Mouse (Mus musculus) cerebral cortex, adult 2 months (tissue): ENCODE measurements around the gene Ccnc.

Experiments used
- WGBS: fragments of 180-500 bp; shearing (Covaris S2); methylation state at CpG from one replicate; pipeline ENCODE4 v1.1.7; 2018; 5-methylcytosine and 5-hydroxymethylcytosine counted together

Ccnc gene

DNA sequence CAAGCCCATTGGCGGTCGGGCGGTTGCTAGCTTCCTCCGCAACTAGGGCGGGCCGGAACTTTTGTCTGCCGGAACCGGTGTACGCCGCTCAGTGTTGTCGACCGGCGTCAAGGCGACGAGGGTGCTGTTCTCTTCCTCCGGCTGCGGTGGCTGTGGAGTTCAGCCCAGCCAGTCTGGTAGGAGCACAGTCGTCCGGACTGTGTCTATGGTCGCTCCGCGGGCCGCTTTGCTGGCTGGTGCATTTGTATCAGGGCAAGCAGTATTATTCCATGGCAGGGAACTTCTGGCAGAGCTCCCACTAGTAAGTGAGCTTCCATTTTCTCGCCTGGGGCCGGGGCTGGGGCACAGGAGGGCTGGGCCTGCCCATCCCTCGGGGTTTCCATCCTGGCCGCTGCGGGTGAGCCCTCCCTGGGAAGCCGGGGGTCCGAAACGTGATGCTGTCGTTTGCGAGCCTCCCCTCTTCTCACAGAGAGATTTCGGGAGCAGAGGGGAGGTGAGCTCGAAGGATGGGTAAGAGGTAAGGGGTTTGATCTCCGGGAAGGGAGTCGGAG lies at the start of gene Ccnc:
TSS of gene Ccnc (plus strand) at position 87 of the 551 bp plus-strand sequence.
- under 1% methylated on average over 37 of the region's 37 CpGs for WGBS

DNA sequence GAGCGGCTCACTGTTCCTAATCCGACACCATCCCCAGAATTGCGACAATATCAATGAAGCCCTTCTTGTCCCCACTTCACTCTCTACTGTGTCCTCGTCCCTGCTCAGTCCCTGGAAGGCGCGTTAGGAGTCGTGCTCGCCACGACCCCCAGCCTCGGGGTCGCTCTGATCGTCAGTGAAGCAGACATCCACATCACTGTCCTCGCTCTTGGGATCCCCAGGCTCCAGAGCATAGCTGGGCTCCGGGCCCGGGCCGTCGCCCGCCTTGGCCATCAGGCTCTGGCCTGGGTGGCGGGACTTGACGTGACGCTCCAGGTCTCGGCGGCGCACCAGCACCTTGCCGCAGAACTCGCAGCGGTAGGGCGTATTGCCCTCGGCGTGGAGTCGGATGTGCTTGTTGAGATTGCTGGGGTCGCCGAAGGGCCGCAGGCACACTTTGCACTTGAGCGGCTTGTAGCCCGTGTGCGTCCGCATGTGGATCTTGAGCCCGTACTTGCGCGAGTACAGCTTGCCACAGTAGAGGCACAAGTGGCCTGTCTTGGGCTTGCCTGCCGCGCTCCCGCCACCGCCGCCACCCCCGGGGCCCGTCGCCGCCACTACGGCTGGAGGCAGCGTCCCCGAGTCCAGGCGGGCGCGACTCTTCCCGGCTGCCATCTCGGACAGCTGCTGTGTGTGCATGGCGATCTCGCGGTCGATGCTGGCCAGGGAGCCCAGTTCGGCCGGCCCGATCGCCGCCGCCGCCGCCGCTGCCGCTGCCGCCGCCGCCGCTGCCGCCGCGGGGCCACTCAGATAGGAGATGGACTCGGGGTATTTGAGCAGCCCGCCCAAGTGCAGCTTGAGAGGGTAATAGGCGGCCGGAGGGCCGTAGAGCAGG lies 49.2 kb upstream of the Ccnc start:
- WGBS, result 2% methylated on average over 84 of the region's 84 CpGs

DNA sequence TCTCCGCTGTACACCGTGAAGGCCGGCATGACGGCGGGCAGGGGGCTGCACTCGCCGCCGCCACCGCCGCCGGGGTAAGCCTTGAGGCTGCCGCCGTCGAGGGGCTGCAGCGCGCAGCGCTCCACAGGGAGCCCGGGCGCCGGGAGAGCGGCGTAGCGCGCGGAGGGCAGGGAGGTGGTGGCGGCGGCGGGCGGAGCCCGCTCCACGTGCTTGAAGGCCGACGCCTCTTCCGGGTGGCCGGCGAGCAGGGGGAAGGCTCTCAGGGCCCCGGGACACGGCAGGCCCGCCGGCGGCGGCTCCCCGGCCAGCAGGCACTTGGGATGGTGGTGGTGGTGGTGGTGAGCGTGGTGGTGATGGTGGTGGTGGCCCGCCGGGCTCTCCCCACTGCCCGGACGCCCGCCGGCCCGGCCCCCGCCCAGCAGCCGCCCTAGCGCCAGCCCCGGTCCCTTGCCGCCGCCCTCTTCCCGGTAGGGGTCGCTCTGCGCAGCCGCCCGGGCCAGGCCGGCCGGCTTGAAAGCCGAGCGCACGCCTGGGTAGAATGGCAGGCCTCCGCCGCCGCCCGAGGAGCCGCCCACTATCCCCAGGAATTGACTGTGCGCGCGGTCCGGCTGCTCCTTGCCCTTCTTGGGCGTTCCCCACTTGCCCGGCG lies 48.4 kb upstream of the Ccnc start:
- under 1% methylated on average over 70 of the region's 79 CpGs for WGBS

DNA sequence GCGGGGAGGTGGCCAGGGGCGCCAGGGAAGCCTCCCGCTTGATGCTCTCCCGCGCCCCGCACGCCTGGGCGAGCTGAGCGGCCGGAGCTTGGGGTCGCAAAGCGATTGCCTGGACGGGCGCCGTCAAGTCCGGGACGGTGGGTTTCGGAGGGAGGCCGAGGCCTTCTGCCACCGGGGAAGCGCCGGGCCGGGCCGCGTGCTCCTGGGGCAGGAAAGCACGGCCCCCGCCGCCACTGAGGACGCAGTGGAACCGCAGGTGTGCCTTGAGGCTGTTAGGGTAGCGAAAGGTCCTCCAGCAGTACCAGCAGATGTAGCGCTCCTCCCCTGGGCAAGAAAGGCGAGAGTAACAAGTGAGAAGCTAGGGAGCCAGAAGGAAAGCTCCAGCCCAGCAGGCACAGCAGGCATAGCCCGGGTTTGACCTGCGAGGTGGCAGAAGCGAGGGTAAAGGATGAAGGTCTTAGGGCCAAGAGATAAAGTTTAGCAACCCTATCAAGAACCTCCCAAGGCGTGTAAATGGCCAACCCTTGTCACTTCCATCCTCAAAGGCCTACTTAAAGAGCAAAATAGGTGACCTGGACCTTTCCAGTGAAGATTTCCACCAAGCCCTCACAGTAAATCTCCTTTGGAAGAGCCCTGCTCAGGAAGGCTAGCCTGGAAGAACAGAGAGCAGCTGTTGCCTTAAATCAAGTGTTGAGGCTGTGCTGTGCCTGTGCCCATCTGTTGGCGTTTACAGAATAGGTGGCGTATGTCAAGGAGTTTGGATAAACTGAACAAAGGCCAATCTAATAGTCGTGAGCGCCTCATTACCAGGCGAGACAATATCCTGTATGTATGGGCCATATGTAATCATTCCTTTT lies 47.6 kb upstream of the Ccnc start:
- WGBS, result 6% methylated on average over 42 of the region's 42 CpGs

DNA sequence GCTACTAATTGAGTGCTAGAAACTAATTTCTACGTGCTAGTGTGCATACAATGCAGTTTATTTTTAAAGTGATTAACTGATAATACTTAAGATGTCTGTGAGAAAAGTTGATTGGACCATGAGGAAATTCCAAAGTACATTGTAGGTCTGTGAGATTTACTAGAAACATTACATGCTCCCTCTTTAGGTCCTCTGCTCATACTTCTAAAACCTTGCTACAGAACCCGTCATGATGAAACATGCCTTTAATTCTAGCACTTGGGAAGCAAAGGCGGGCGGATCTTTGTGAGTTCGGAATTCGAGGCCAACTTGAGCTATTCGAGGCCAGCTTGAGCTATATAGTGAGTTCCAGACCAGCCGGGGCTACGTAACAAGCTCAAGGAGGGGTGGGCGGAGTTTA lies 46.5 kb upstream of the Ccnc start:
- WGBS, result 6% methylated on average over 10 of the region's 10 CpGs

DNA sequence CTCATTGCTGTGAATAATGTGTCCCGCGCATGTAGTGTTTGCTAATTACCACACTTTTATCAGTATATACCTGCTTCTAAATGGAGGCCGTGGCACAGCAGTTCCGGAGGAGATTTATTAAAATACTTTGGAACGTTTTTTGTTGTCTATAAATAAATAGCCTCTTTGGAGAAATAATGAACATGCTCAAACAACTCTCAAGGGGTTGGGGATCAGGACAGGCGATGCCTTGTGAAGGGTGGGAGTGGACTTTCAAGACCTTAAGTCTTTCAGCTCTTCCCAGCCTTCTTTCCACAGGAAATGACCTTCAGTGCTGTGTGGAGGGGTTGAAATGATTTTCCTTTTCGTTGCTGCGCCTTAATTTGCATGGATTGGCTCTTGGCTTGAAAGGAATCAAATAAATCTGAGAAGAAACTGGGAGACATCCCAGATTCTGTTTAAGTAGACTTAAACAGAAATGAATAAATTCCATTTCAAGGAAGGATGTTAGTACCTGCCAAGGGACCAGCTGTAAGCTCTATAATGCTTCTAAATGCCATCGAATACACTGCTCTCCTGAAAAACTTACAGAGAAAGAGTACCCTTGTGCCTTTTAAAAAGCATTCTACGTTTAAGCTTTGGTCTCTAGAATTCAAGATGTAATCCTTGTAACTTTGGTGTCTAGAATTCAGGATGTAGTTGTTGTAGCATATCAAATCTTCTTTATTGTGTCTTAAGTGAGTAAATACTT lies 44.9 kb upstream of the Ccnc start:
- WGBS, result 16% methylated on average over 10 of the region's 10 CpGs

GRCm38 (mm10) chr4:21684341-21684970 lies 43.0 kb upstream of the Ccnc start:
- WGBS, result 3% methylated on average over 14 of the region's 14 CpGs

- WGBS, result 2% methylated on average over 38 of the region's 38 CpGs
Measured at GRCm38 (mm10) chr4:21685595-21686091, 41.9 kb upstream of the Ccnc start, which contains the start of gene Prdm13. Gene Prdm13 (minus strand): TSS chr4:21685963.

DNA sequence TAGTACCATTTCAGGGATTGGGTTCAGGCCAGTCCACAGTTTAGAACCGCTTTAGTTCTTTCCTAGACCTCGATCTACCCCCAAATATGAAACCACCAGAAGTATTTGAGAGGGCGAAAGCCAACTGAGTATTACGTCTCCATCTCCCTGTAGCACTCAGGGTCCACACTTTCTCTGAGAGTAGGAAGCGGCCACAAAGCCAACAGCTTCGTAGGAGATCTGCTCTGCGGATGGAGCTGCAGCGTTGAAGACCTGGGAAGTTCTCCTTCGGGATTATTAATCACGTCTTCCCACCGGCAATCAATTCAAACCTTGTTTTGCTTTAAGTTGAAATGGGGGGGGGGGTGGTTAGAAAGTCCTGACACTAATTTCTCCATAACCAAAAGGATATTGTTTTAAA lies 41.1 kb upstream of the Ccnc start:
- 7% methylated on average over 11 of the region's 11 CpGs for WGBS

GRCm38 (mm10) chr4:21686934-21687333 lies 40.6 kb upstream of the Ccnc start:
- WGBS, result 3% methylated on average over 5 of the region's 5 CpGs

DNA sequence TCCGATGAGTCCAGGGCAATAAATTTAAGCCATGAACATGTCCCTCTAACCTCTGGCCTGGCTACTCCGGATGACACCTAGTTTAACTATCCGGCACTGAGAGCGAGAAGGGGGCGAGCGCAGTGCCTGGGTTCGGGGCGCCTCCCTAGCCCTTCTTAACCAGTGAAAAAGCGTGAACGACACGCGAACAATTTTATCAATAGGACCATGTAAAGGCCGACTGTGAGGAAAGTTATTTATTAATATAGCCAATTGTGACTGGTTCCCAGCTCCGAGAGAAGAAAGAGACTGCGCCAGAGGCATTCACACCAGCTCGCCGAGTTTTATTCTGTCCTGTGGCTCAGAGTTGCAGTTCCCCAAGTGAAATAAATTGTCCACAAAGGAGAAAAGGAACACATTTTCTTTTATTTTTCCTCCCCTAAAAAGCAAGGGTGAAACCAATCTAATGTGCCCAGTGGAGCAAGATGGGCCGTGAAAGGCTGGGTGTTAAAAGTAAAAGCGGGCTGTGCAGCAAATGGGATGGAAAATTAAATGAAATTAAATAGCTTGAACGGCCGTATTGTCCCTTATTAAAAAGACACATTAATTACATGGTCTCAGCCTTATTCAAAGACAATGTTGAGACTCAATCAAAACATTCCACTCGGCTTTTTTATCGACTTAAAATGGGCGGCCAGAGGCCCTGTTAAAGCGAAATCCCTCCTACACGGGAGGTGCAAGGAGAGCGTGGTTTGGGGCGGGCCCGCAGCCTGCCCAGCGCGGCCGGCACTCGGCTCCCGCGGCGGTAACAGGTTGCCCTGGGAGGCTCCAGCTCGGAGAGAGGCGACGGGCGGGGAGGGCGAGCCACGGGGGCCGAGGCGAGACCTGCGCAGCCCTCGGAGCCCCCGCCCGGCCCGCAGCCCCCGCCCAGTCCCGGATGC lies 39.5 kb upstream of the Ccnc start:
- 5% methylated on average over 47 of the region's 51 CpGs for WGBS

- WGBS, result 2% methylated on average over 64 of the region's 64 CpGs
Measured at GRCm38 (mm10) chr4:21688703-21689200, 38.7 kb upstream of the Ccnc start.

DNA sequence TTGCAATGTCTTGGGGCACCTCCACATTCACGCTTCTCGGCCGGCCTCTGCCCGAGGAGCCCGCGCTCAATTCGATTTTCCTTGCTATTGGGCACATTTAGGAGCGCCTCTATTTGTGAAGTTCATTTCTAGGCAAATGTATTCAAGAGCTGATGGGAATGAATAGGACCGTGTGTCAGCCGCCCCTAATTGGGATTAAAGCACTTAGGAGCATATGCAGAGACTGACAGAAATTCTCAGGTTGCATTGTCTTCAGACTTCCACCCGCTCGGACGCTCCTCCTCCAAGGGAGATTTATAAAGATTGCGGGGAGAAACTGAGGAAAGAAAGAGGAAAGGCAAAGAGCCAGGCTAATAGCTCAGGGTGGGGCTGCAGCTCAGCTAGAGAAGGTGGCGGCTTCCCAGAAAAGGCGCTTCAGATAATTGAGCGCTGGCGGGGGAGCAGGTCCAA lies 38.0 kb upstream of the Ccnc start:
- WGBS, result 3% methylated on average over 18 of the region's 18 CpGs

- 11% methylated on average over 7 of the region's 7 CpGs for WGBS
Measured at GRCm38 (mm10) chr4:21690221-21690620, 37.3 kb upstream of the Ccnc start.

- WGBS, result 34% methylated on average over 7 of the region's 7 CpGs
Measured at GRCm38 (mm10) chr4:21695638-21696254, 31.8 kb upstream of the Ccnc start.

GRCm38 (mm10) chr4:21705046-21705445 lies 22.5 kb upstream of the Ccnc start:
- WGBS, result 54% methylated on average over 1 of the region's 1 CpGs

GRCm38 (mm10) chr4:21712147-21712546 lies 15.4 kb upstream of the Ccnc start:
- 19% methylated on average over 13 of the region's 13 CpGs for WGBS

DNA sequence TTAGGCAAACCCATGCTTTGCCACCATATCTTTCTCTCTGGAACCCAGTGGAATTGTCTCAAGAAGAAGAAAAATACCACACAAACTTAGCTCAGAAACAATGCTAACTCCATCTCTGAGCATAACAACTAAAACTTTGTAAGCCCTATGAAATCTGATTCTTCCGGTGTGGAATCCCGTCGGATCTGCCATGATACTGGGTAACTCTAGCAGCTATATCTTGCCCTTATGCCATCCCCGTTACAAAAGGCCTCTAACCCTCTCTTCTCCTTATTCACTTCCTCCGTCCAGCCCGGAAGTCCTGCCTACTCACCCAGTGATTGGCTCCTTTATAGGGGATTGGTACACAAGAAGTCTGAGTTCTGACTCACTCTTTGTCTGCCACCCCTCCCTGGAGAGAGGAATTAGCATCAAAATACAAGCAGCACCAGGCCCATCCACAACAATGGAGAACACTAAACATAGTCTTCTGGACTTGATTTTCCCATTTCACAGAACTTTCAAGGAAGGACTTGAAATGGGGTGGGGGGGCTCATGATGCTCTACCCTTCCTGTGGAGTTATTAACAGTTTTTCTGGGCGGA lies 4.7 kb upstream of the Ccnc start:
- WGBS, result 62% methylated on average over 7 of the region's 7 CpGs
